8 mouse cellular contexts compared by ENCODE assay signal in the genomic region with DNA sequence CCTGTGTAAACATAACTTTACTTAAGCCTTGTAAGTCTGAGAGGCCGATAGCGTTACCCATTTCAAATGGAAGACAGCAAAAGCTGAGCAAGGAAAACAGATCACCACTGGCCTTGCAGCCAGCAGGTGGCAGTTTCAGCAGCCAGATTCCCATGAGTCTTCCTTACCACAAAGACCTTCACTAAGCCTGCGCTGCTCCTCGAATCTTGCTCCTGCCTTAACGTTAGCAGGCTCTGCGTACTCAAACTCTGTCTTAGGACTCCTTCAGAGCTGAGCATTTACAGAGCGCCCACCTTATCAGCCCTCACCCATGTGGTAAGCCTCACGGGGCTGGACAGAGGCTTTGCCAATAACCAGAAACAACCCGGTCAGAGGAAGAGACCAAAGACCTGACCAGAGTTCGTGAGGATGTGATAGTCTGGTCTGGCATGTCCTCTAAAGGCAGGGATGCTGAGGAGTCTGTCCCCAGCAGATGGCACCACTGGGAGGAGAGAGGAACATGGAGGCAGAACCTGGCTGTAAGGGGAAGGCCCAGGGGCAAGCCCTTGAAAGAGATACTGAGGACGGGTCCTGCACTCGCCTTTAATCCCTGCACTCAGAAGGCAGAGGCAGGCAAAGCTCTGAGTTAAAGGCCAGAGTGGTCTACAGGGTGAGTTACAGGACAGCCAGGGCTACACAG. TPM values are rescaled to one million over a fixed set of nuclear protein-coding genes. Genes with fewer than 3 reads are reported as not detected.
DNase-seq lines count a peak whose midpoint lies in the region; ATAC-seq and TF ChIP-seq lines count a peak whose summit lies in the region.

No protein-coding gene starts in this region.

- H3K9me3 ChIP-seq in ES-Bruce4 (replicated peaks; ENCODE audit: control insufficient read depth, insufficient read depth, low read length, poor library complexity, severe bottlenecking): no peaks in the 10 kb centered on the region
- no peaks in the 10 kb centered on the region for H3K9me3 ChIP-seq in heart, embryonic 16.5 days (replicated peaks; ENCODE audit: control insufficient read depth, low read length)
- H3K9me3 ChIP-seq in kidney, postnatal 0 days (replicated peaks; ENCODE audit: low read length): no peaks in the 10 kb centered on the region; the same call in 1 of the 2 replicates

- no peaks in the 10 kb centered on the region for H3K27me3 ChIP-seq in ES-Bruce4 (ENCODE audit: control insufficient read depth, insufficient read depth, low read length, poor library complexity, severe bottlenecking)
- H3K27me3 ChIP-seq in heart, embryonic 16.5 days (ENCODE audit: control insufficient read depth, insufficient read depth, low read length): no peaks in the 10 kb centered on the region
- H3K27me3 ChIP-seq in kidney, postnatal 0 days (ENCODE audit: insufficient read depth, low read length): no peaks in the 10 kb centered on the region

- WGBS in heart, embryonic 16.5 days: 50% methylated on average over 12 of the region's 12 CpGs
- WGBS in kidney, postnatal 0 days: 61% methylated on average over 12 of the region's 12 CpGs

- H3K36me3 ChIP-seq in ES-Bruce4 (ENCODE audit: control insufficient read depth, insufficient read depth, low read length, poor library complexity, severe bottlenecking): no peaks in the 10 kb centered on the region
- H3K36me3 ChIP-seq in heart, embryonic 16.5 days (ENCODE audit: control insufficient read depth, insufficient read depth): no peaks in the 10 kb centered on the region
- H3K36me3 ChIP-seq in kidney, postnatal 0 days (ENCODE audit: insufficient read depth, low read length): no peaks in the 10 kb centered on the region

- TF ChIP-seq EP300 in ES-Bruce4 (IDR thresholded peaks at IDR 0.05; ENCODE audit: insufficient read depth, low read depth, low read length): no peak

- TF ChIP-seq CTCF in ES-Bruce4 (IDR thresholded peaks at IDR 0.05; ENCODE audit: low read depth, low read length): peak; percentile 60
- TF ChIP-seq CTCF in kidney, postnatal 0 days (IDR thresholded peaks at IDR 0.05; ENCODE audit: low read depth): peak; percentile 50

- no peak for TF ChIP-seq POLR2A in ES-Bruce4 (IDR thresholded peaks at IDR 0.05; ENCODE audit: insufficient read depth, low read length)

- H3K4me1 ChIP-seq in ES-Bruce4 (ENCODE audit: control insufficient read depth, insufficient read depth, low read length): no peaks in the 10 kb centered on the region
- peaks cover 6% of the 10 kb centered on the region for H3K4me1 ChIP-seq in heart, embryonic 16.5 days (ENCODE audit: control insufficient read depth, insufficient read depth, low read length)
- H3K4me1 ChIP-seq in kidney, postnatal 0 days (replicated peaks; ENCODE audit: insufficient read depth, low read length): no peaks in the 10 kb centered on the region

- H3K9ac ChIP-seq in ES-Bruce4 (ENCODE audit: low read depth, poor library complexity, severe bottlenecking): no peak overlapping the region
- no peak overlapping the region for H3K9ac ChIP-seq in heart, embryonic 16.5 days (ENCODE audit: low read length)
- H3K9ac ChIP-seq in kidney, postnatal 0 days (ENCODE audit: low read depth, low read length): no peak overlapping the region

- H3K27ac ChIP-seq in ES-Bruce4 (ENCODE audit: insufficient read depth, low read length): no peak overlapping the region
- H3K27ac ChIP-seq in heart, embryonic 16.5 days (ENCODE audit: low read length): no peak overlapping the region
- H3K27ac ChIP-seq in kidney, postnatal 0 days: no peak overlapping the region

- ATAC-seq in heart, embryonic 16.5 days (replicated peaks; ENCODE audit: extremely low read depth, insufficient read depth, low FRiP score): peak; percentile 30; the same call in 1 of the 2 replicates
- ATAC-seq in kidney, postnatal 0 days (replicated peaks; ENCODE audit: low FRiP score, low read depth): peak; percentile 43
- no peak for ATAC-seq in activated CD4-positive, CD25-positive, alpha-beta regulatory T cell, adult 4 months

- no peak overlapping the region for H3K4me3 ChIP-seq in ES-Bruce4 (ENCODE audit: low read depth, low read length)
- no peak overlapping the region for H3K4me3 ChIP-seq in heart, embryonic 16.5 days (ENCODE audit: low read length)
- H3K4me3 ChIP-seq in kidney, postnatal 0 days (replicated peaks; ENCODE audit: low read depth, low read length): no peak overlapping the region

- DNase-seq in adrenal gland, adult 8-10 months: peak; percentile 39
- peak; percentile 48 for DNase-seq in embryo, embryonic 11 days
- DNase-seq in kidney, postnatal 0 days (ENCODE audit: low spot score): peak; percentile 55
- peak; percentile 87 for DNase-seq in lung, postnatal 10 days
- peak; percentile 55 for DNase-seq in right cerebral cortex, postnatal 14 days

- no peak overlapping the region for H3K4me2 ChIP-seq in heart, embryonic 16.5 days (ENCODE audit: low read depth, low read length)
- H3K4me2 ChIP-seq in kidney, postnatal 0 days (ENCODE audit: low read length): no peak overlapping the region

RNA-seq across cellular contexts. Expression of gene Mark1, which starts 33.5 kb away (rescaled TPM):
- 9.9 and 12.7 TPM in 2 replicates for polyA plus RNA-seq in ES-Bruce4 (2011; ENCODE audit: insufficient read depth, insufficient read length, low read depth, missing spikeins)
- 10 to 100 TPM in 1 of 4 experiments, 1 to 10 TPM in 3; 5.2 to 10.7 (median 8.5) TPM for total RNA-seq in adrenal gland, adult 8-10 months (2022)
- 1.6 TPM in 2 replicates for polyA plus RNA-seq in heart, embryonic 16.5 days (2015; fragmentation: Nextera tagmentation; extraction: Ambion mirVana)
- polyA plus RNA-seq in kidney, postnatal 0 days (2015; fragmentation: Nextera tagmentation; extraction: Ambion mirVana): 2.1 TPM in 2 replicates
- polyA plus RNA-seq in activated CD4-positive, CD25-positive, alpha-beta regulatory T cell, adult 4 months (2017; shearing (Covaris generic)): not detected
